Mouse (Mus musculus) heart, postnatal 0 days (tissue): ENCODE measurements at regions not wholly inside any gene's neighbourhood (a gene's known extent, or its start where the extent isn't known, plus 50 kb on each side); places are given as distances from the start of the nearest gene placed in this dataset.

Experiments used
- ATAC-seq: fragments of 200-750 bp; cut with Nextera tagmentation; 2 replicates; pipeline ENCODE4 v1.8.0; 2017; ENCODE audit warnings: low read depth, moderate number of reproducible peaks, moderate library complexity; ENCODE audit not compliant: insufficient read depth
- DNase-seq: peaks from one replicate; pipeline ENCODE4 v3.0.0-alpha.2; 2016; ENCODE audit warnings: low spot score
- H3K27ac ChIP-seq: fragments of 300-500 bp; sonication (generic); 2 replicates; pipeline ENCODE4 v1.5.1; 2014; ENCODE audit warnings: low read depth, mild to moderate bottlenecking
- H3K27me3 ChIP-seq: fragments of 300-500 bp; sonication (generic); 2 replicates; pipeline ENCODE4 v1.6.1; 2014; ENCODE audit warnings: low read length, mixed read lengths; ENCODE audit not compliant: control insufficient read depth, insufficient read depth
- H3K36me3 ChIP-seq: fragments of 300-500 bp; sonication (generic); replicated peaks from 2 replicates; pipeline ENCODE4 v1.6.1; 2014; ENCODE audit warnings: low read length, mixed read lengths; ENCODE audit not compliant: control insufficient read depth, insufficient read depth
- H3K4me1 ChIP-seq: fragments of 300-500 bp; sonication (generic); 2 replicates; pipeline ENCODE4 v1.6.1; 2014; ENCODE audit warnings: antibody characterized with exemption; ENCODE audit not compliant: control insufficient read depth, insufficient read depth
- H3K4me2 ChIP-seq: fragments of 300-500 bp; sonication (generic); 2 replicates; pipeline ENCODE4 v1.6.1; 2014; ENCODE audit warnings: low read depth, mild to moderate bottlenecking, low read length, moderate library complexity
- H3K4me3 ChIP-seq: fragments of 300-500 bp; sonication (generic); 2 replicates; pipeline ENCODE4 v1.5.1; 2014; ENCODE audit warnings: low read depth, low read length
- H3K9ac ChIP-seq: fragments of 300-500 bp; sonication (generic); replicated peaks from 2 replicates; pipeline ENCODE4 v1.6.1; 2014; ENCODE audit warnings: low read depth, low read length, mixed read lengths
- H3K9me3 ChIP-seq: fragments of 300-500 bp; sonication (generic); replicated peaks from 2 replicates; pipeline ENCODE4 v1.6.1; 2016; ENCODE audit warnings: low read length; ENCODE audit not compliant: control insufficient read depth
- CTCF ChIP-seq: IDR thresholded peaks from 2 replicates; pipeline ENCODE4 v1.5.1; 2016; ENCODE audit warnings: antibody characterized with exemption, control low read depth, low read depth
- EP300 ChIP-seq: IDR thresholded peaks from 2 replicates; pipeline ENCODE4 v1.6.1; 2016; ENCODE audit warnings: antibody characterized with exemption, low read depth
- WGBS: fragments of 180-500 bp; shearing (Covaris S2); extraction: QIAGEN DNeasy Blood & Tissue Kit; methylation state at CpG from one replicate; pipeline ENCODE4 v1.1.7; 2014; 5-methylcytosine and 5-hydroxymethylcytosine counted together

DNA sequence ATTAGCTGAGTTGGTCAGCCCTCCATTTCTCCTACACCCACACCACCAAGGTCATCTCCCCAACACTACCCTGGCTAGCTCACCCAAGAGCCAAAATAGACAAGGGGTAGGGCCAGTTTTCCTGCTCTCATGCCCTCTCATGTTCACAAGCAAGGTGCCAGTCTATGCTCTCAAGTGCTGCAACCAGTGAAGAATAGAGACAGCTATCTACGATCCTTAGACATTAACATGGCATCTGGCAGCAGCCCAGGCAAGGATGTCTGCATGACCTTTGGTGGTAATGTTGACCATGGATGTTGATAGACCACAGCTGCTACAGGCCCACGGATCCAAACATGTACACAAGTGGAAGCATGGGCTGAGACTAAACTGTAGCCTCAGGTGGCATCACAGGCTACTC is 453.3 kb upstream of the Cdh20 start:
- no peaks in the 10 kb centered on the region for H3K36me3 ChIP-seq
- peak; percentile 27; the same call in 1 of the 2 replicates for ATAC-seq
- no peak overlapping the region for H3K4me3 ChIP-seq
- TF ChIP-seq EP300 (no peak), CTCF (no peak)
- no peaks in the 10 kb centered on the region for H3K4me1 ChIP-seq
- H3K9me3 ChIP-seq: no peaks in the 10 kb centered on the region
- DNase-seq: no peak
- no peaks in the 10 kb centered on the region for H3K27me3 ChIP-seq
- 35% methylated on average over 2 of the region's 2 CpGs for WGBS
- no peak overlapping the region for H3K4me2 ChIP-seq
- H3K27ac ChIP-seq: no peak overlapping the region
- no peak overlapping the region for H3K9ac ChIP-seq

DNA sequence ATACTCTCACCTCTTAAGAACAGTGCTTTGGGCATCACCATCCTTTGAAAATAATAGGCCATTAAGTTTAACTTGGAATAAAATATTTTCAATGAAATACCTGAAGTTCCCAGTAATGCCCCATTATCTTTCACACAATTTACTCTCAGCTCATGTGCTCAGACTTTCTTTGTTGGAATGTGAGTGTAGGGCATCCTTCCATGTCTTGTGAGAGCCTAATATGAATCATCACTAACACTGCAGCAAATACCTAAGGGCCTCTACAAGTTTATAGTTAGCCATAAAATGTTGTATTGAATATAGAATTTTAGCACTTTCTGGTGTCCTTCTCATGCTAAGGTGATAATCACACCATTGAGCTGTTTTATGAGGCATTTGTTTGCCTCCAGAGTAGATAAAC is 450.3 kb upstream of the Cdh20 start:
- Histone ChIP-seq H3K4me1 (no peaks in the 10 kb centered on the region), H3K9ac (no peak overlapping the region), H3K9me3 (no peaks in the 10 kb centered on the region), H3K36me3 (no peaks in the 10 kb centered on the region), H3K4me3 (no peak overlapping the region), H3K27me3 (no peaks in the 10 kb centered on the region), H3K27ac (no peak overlapping the region), H3K4me2 (no peak overlapping the region)
- TF ChIP-seq CTCF: no peak
- TF ChIP-seq EP300: no peak
- ATAC-seq (no peak), DNase-seq (no peak)

DNA sequence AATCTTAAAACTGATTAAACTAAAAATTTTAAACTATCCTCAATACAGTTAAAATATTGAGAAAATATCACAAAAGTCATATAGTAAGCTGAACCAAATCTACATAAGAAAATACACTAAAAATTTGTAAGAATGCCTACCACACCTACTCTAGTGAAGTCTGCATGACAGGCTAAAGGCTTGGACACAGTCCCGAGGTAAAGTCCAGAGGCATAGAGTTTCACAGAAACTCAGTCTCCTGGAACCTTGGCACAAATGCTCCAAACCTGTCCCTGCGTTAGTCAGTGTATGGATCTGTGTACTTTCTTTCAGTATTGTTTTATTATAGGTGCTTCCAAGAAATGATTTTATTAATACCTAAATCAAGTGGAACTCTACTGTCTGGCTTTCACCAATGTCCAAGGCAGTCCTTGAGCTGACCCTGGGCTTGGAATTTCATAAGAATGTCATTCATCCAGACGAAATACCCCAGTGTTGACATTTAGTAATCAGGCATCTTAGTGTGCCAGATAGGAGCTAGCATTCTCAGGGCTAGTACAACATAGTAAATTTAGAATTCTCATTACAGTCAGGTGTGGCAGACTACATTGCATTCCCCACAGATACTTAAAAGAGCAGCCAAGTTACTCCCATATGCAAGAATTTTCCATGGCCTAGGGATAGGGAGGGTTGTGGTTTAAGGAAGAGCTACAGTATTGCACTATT is 435.5 kb upstream of the Cdh20 start:
- DNase-seq: peak; percentile 57
- H3K36me3 ChIP-seq: no peaks in the 10 kb centered on the region
- no peaks in the 10 kb centered on the region for H3K9me3 ChIP-seq
- no peak overlapping the region for H3K9ac ChIP-seq
- no peak overlapping the region for H3K4me3 ChIP-seq
- H3K27me3 ChIP-seq: no peaks in the 10 kb centered on the region
- H3K4me2 ChIP-seq: no peak overlapping the region
- ATAC-seq: peak; percentile 95
- 32% methylated on average over 3 of the region's 3 CpGs for whole genome bisulfite sequencing
- TF ChIP-seq CTCF (no peak), EP300 (peak; percentile 54; the same call in 1 of the 2 replicates)
- no peaks in the 10 kb centered on the region for H3K4me1 ChIP-seq
- H3K27ac ChIP-seq: peak overlapping the region; percentile 87

DNA sequence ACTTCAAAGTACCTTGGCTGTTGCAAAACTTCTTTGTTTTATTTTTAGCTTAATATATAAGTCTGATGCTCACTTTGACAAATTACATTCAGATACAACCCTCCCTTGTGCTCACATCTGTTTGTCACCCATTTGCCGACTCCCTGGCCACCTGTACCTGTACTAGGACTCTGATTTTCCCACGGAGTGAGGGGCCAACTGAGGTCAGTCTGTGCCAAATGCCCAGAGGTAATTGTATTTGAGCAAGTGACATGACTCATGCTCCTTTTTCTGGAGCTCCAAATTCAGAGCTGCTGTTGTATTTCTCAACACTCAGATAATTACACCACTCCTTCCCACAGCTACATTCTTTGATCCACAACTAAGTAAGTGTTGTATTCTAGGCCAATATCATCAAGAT is 434.8 kb upstream of the Cdh20 start:
- Histone ChIP-seq H3K9me3 (no peaks in the 10 kb centered on the region), H3K4me1 (no peaks in the 10 kb centered on the region), H3K27me3 (no peaks in the 10 kb centered on the region), H3K27ac (peak overlapping the region; percentile 87), H3K36me3 (no peaks in the 10 kb centered on the region), H3K9ac (no peak overlapping the region), H3K4me2 (no peak overlapping the region), H3K4me3 (no peak overlapping the region)
- peak; percentile 9 for DNase-seq
- ATAC-seq: peak; percentile 66
- no peak for TF ChIP-seq CTCF
- TF ChIP-seq EP300: no peak
- 24% methylated on average over 2 of the region's 2 CpGs for WGBS
